8 mouse cellular contexts compared by ENCODE assay signal in genomic region chr7:127020901-127021562, GRCm38 (mm10). TPM values are rescaled to one million over a fixed set of nuclear protein-coding genes. Genes with fewer than 3 reads are reported as not detected.
A peak's percentile ranks its signal among the peaks of the same experiment; 100 is the strongest.
DNase-seq lines count a peak whose midpoint lies in the region; ATAC-seq and TF ChIP-seq lines count a peak whose summit lies in the region.

Gene Gm42742, minus strand, starts transcription at chr7:127021097.
Gene Prrt2, minus strand, starts transcription at chr7:127021211.

- ATAC-seq in embryonic facial prominence, embryonic 13.5 days (ENCODE audit: insufficient number of reproducible peaks, insufficient read depth, low FRiP score, low TSS enrichment, low read depth) = peak; percentile 23; the same call in 1 of the 2 replicates
- no peak for ATAC-seq in heart, postnatal 0 days (ENCODE audit: insufficient read depth, low read depth)
- ATAC-seq in lung, embryonic 14.5 days (ENCODE audit: insufficient read depth) = peak; percentile 30
- no peak for ATAC-seq in megakaryocyte-erythroid progenitor cell, adult 5-6 weeks (replicated peaks; ENCODE audit: low FRiP score, low TSS enrichment, poor library complexity, severe bottlenecking)

- H3K9ac ChIP-seq in ES-Bruce4 (ENCODE audit: low read depth, poor library complexity, severe bottlenecking) = peak within 1 kb of the TSS; percentile 57
- H3K9ac ChIP-seq in embryonic facial prominence, embryonic 13.5 days = peak within 1 kb of the TSS; percentile 83
- peak within 1 kb of the TSS; percentile 46 for H3K9ac ChIP-seq in heart, postnatal 0 days (replicated peaks; ENCODE audit: low read depth, low read length)
- H3K9ac ChIP-seq in lung, embryonic 14.5 days = peak within 1 kb of the TSS; percentile 50

- peak within 1 kb of the TSS; percentile 64 for H3K4me3 ChIP-seq in ES-Bruce4 (ENCODE audit: low read depth, low read length)
- H3K4me3 ChIP-seq in embryonic facial prominence, embryonic 13.5 days = peak within 1 kb of the TSS; percentile 72
- peak within 1 kb of the TSS; percentile 46 for H3K4me3 ChIP-seq in heart, postnatal 0 days (ENCODE audit: low read depth, low read length)
- peak within 1 kb of the TSS; percentile 77 for H3K4me3 ChIP-seq in layer of hippocampus, adult 2 months
- peak within 1 kb of the TSS; percentile 50 for H3K4me3 ChIP-seq in lung, embryonic 14.5 days (ENCODE audit: low read depth, low read length)

- no peak for TF ChIP-seq POLR2A in ES-Bruce4 (IDR thresholded peaks at IDR 0.05; ENCODE audit: insufficient read depth, low read length)

- no peak for TF ChIP-seq CTCF in ES-Bruce4 (IDR thresholded peaks at IDR 0.05; ENCODE audit: low read depth, low read length)
- no peak for TF ChIP-seq CTCF in heart, postnatal 0 days (IDR thresholded peaks at IDR 0.05; ENCODE audit: low read depth)
- no peak for TF ChIP-seq CTCF in layer of hippocampus, adult 2 months (conservative IDR thresholded peaks at IDR 0.05)
- no peak for TF ChIP-seq CTCF in lung, embryonic 14.5 days (IDR thresholded peaks at IDR 0.05; ENCODE audit: low read depth)

- H3K36me3 ChIP-seq in ES-Bruce4 (ENCODE audit: control insufficient read depth, insufficient read depth, low read length, poor library complexity, severe bottlenecking) = peaks cover 24% of the 10 kb centered on the region
- H3K36me3 ChIP-seq in embryonic facial prominence, embryonic 13.5 days = peaks cover 31% of the 10 kb centered on the region
- H3K36me3 ChIP-seq in heart, postnatal 0 days (replicated peaks; ENCODE audit: control insufficient read depth, insufficient read depth, low read length) = peaks cover 27% of the 10 kb centered on the region
- peaks cover 41% of the 10 kb centered on the region for H3K36me3 ChIP-seq in lung, embryonic 14.5 days (ENCODE audit: insufficient read depth)

- peak within 1 kb of the TSS; percentile 92 for H3K4me2 ChIP-seq in embryonic facial prominence, embryonic 13.5 days
- H3K4me2 ChIP-seq in heart, postnatal 0 days (ENCODE audit: low read depth, low read length) = peak within 1 kb of the TSS; percentile 78
- peak within 1 kb of the TSS; percentile 74 for H3K4me2 ChIP-seq in lung, embryonic 14.5 days

- H3K4me1 ChIP-seq in ES-Bruce4 (ENCODE audit: control insufficient read depth, insufficient read depth, low read length) = no peaks in the 10 kb centered on the region
- peaks cover 76% of the 10 kb centered on the region for H3K4me1 ChIP-seq in embryonic facial prominence, embryonic 13.5 days
- H3K4me1 ChIP-seq in heart, postnatal 0 days (ENCODE audit: control insufficient read depth, insufficient read depth) = peaks cover 35% of the 10 kb centered on the region
- H3K4me1 ChIP-seq in lung, embryonic 14.5 days (ENCODE audit: insufficient read depth) = peaks cover 16% of the 10 kb centered on the region

- H3K9me3 ChIP-seq in ES-Bruce4 (replicated peaks; ENCODE audit: control insufficient read depth, insufficient read depth, low read length, poor library complexity, severe bottlenecking) = no peaks in the 10 kb centered on the region
- H3K9me3 ChIP-seq in embryonic facial prominence, embryonic 13.5 days = no peaks in the 10 kb centered on the region
- H3K9me3 ChIP-seq in heart, postnatal 0 days (replicated peaks; ENCODE audit: control insufficient read depth, low read length) = no peaks in the 10 kb centered on the region
- H3K9me3 ChIP-seq in lung, embryonic 14.5 days (ENCODE audit: low read depth, low read length) = no peaks in the 10 kb centered on the region

- TF ChIP-seq EP300 in ES-Bruce4 (IDR thresholded peaks at IDR 0.05; ENCODE audit: insufficient read depth, low read depth, low read length) = no peak
- TF ChIP-seq EP300 in heart, postnatal 0 days (IDR thresholded peaks at IDR 0.05; ENCODE audit: low read depth) = no peak

- DNase-seq in adrenal gland, postnatal 10 days = peak; percentile 73
- peak; percentile 45 for DNase-seq in heart, postnatal 0 days (ENCODE audit: low spot score)
- peak; percentile 62 to 72 for DNase-seq in layer of hippocampus, adult 2 months (ENCODE audit: low spot score in 2 of 2)
- DNase-seq in lung, embryonic 14.5 days = peak; percentile 77
- DNase-seq in right cerebral cortex, adult 18-20 months = peak; percentile 79

- no peaks in the 10 kb centered on the region for H3K27me3 ChIP-seq in ES-Bruce4 (ENCODE audit: control insufficient read depth, insufficient read depth, low read length, poor library complexity, severe bottlenecking)
- no peaks in the 10 kb centered on the region for H3K27me3 ChIP-seq in embryonic facial prominence, embryonic 13.5 days
- no peaks in the 10 kb centered on the region for H3K27me3 ChIP-seq in heart, postnatal 0 days (ENCODE audit: control insufficient read depth, insufficient read depth, low read length)
- H3K27me3 ChIP-seq in lung, embryonic 14.5 days (ENCODE audit: insufficient read depth, low read length) = no peaks in the 10 kb centered on the region

- H3K27ac ChIP-seq in ES-Bruce4 (ENCODE audit: insufficient read depth, low read length) = peak within 1 kb of the TSS; percentile 6
- H3K27ac ChIP-seq in embryonic facial prominence, embryonic 13.5 days = peak within 1 kb of the TSS; percentile 96
- H3K27ac ChIP-seq in heart, postnatal 0 days (ENCODE audit: low read depth) = peak within 1 kb of the TSS; percentile 18; the same call in 1 of the 2 replicates
- H3K27ac ChIP-seq in layer of hippocampus, adult 2 months = peak within 1 kb of the TSS; percentile 99
- H3K27ac ChIP-seq in lung, embryonic 14.5 days (ENCODE audit: low read depth) = peak within 1 kb of the TSS; percentile 67

- WGBS in embryonic facial prominence, embryonic 13.5 days = 2% methylated on average over 36 of the region's 37 CpGs
- WGBS in heart, postnatal 0 days = 3% methylated on average over 37 of the region's 37 CpGs
- WGBS in lung, embryonic 14.5 days = 1% methylated on average over 37 of the region's 37 CpGs

RNA-seq across cellular contexts. Expression of gene Gm42742, which starts in this region (rescaled TPM):
- 2.2 and 23.9 TPM in 2 replicates for polyA plus RNA-seq in ES-Bruce4 (2011; ENCODE audit: insufficient read depth, insufficient read length, low read depth, missing spikeins)
- 10 to 100 TPM; 17.7 to 22.5 TPM for total RNA-seq in adrenal gland, postnatal 10 days (2021)
- polyA plus RNA-seq in embryonic facial prominence, embryonic 13.5 days (2015; fragmentation: Nextera tagmentation; extraction: Ambion mirVana) = 83.4 and 89.6 TPM in 2 replicates
- 22.8 and 24.8 TPM in 2 replicates for total RNA-seq in heart, postnatal 0 days (2014; rRNA removed; ENCODE audit: low replicate concordance)
- 5.7 and 44.5 TPM in 2 replicates for polyA plus RNA-seq in heart, postnatal 0 days (2015; fragmentation: Nextera tagmentation; extraction: Ambion mirVana)
- total RNA-seq in layer of hippocampus, adult 2 months (2021) = 10 to 100 TPM; 53.6 to 62.4 TPM
- polyA plus RNA-seq in lung, embryonic 14.5 days (2014; fragmentation: Nextera tagmentation; extraction: Ambion mirVana) = 37.4 and 54.0 TPM in 2 replicates
- total RNA-seq in megakaryocyte-erythroid progenitor cell, adult 5-6 weeks (2014; fragmentation: Nextera tagmentation) = 0.47 and 3.3 TPM in 2 replicates
- 22.6 TPM in 1 of 2 replicates, not detected in the other for total RNA-seq in megakaryocyte-erythroid progenitor cell, adult 5-6 weeks (2017)

RNA-seq across cellular contexts. Expression of gene Prrt2, which starts in this region (rescaled TPM):
- polyA plus RNA-seq in ES-Bruce4 (2011; ENCODE audit: insufficient read depth, insufficient read length, low read depth, missing spikeins) = 3.5 and 6.7 TPM in 2 replicates
- total RNA-seq in adrenal gland, postnatal 10 days (2021) = 1 to 10 TPM; 3.1 to 5.8 TPM
- 13.1 and 16.9 TPM in 2 replicates for polyA plus RNA-seq in embryonic facial prominence, embryonic 13.5 days (2015; fragmentation: Nextera tagmentation; extraction: Ambion mirVana)
- not detected in 2 replicates for total RNA-seq in heart, postnatal 0 days (2014; rRNA removed; ENCODE audit: low replicate concordance)
- 0.23 and 1.1 TPM in 2 replicates for polyA plus RNA-seq in heart, postnatal 0 days (2015; fragmentation: Nextera tagmentation; extraction: Ambion mirVana)
- total RNA-seq in layer of hippocampus, adult 2 months (2021) = 100 to 1,000 TPM; 243 to 275 TPM
- 4.7 and 5.9 TPM in 2 replicates for polyA plus RNA-seq in lung, embryonic 14.5 days (2014; fragmentation: Nextera tagmentation; extraction: Ambion mirVana)
- 0.74 and 2.0 TPM in 2 replicates for total RNA-seq in megakaryocyte-erythroid progenitor cell, adult 5-6 weeks (2014; fragmentation: Nextera tagmentation)
- total RNA-seq in megakaryocyte-erythroid progenitor cell, adult 5-6 weeks (2017) = 0.80 and 2.3 TPM in 2 replicates

Comparison
In these comparisons a context has a peak if more than half of its experiments do, and no peak if none do; other contexts are left out.
1. RNA of gene Prrt2 (total RNA-seq): 243 to 275 TPM in layer of hippocampus, adult 2 months; 3.1 to 5.8 TPM in adrenal gland, postnatal 10 days, 0.74 to 2.3 TPM in megakaryocyte-erythroid progenitor cell, adult 5-6 weeks and not detected in heart, postnatal 0 days; every median in the first group is over 10 times any median in the second.
2. H3K27ac ChIP-seq: peak in every context shown above with its lines; median percentile 99 in layer of hippocampus, adult 2 months; 96 in embryonic facial prominence, embryonic 13.5 days; 67 in lung, embryonic 14.5 days; 18 in heart, postnatal 0 days; 6 in ES-Bruce4.
3. ATAC-seq: peak in embryonic facial prominence, embryonic 13.5 days (single experiment) and lung, embryonic 14.5 days (single experiment); none in heart, postnatal 0 days (single experiment) and megakaryocyte-erythroid progenitor cell, adult 5-6 weeks (single experiment).
4. Peak in every context shown above with its lines, with median percentiles within 50 percentile points of each other: H3K4me3 ChIP-seq, H3K9ac ChIP-seq, DNase-seq and H3K4me2 ChIP-seq.